14 mouse cellular contexts compared by ENCODE assay signal in genomic region chr4:127400165-127401145, GRCm38 (mm10). TPM values are rescaled to one million over a fixed set of nuclear protein-coding genes. Genes with fewer than 3 reads are reported as not detected.
A peak's percentile ranks its signal among the peaks of the same experiment; 100 is the strongest.
DNase-seq lines count a peak whose midpoint lies in the region; ATAC-seq and TF ChIP-seq lines count a peak whose summit lies in the region.
"Had no signal": no experiment of that assay in that cellular context is flagged by ENCODE, and none has a peak within 500 bp of the region (broad histone marks: within the 10 kb centered on the region; RNA-seq: fewer than 3 reads in every experiment).

No protein-coding gene starts in this region.

- no peaks in the 10 kb centered on the region for H3K9me3 ChIP-seq in midbrain, postnatal 0 days (ENCODE audit: low read length)
- H3K9me3 ChIP-seq in midbrain, embryonic 11.5 days (ENCODE audit: control insufficient read depth, low read length), result no peaks in the 10 kb centered on the region
- no peaks in the 10 kb centered on the region for H3K9me3 ChIP-seq in liver, postnatal 0 days (ENCODE audit: low read length)
- H3K9me3 ChIP-seq: embryonic facial prominence, embryonic 12.5 days; limb, embryonic 15.5 days had no signal

- no peak for TF ChIP-seq EP300 in liver, postnatal 0 days (IDR thresholded peaks at IDR 0.05; ENCODE audit: low read depth)

- peak; percentile 18 for DNase-seq in gastrocnemius, postnatal 10 days
- DNase-seq in gastrocnemius, adult 8-10 months (ENCODE audit: low spot score in 2 of 2), result no peak
- DNase-seq in midbrain, postnatal 0 days (ENCODE audit: low spot score), result peak; percentile 81
- no peak for DNase-seq in midbrain, embryonic 11.5 days (ENCODE audit: low spot score, missing footprints)
- DNase-seq in cerebellum, adult 9-11 months, result peak; percentile 89
- peak; percentile 8 to 9 for DNase-seq in thymus, postnatal 10 days (ENCODE audit: low spot score in 2 of 2)
- no peak for DNase-seq in lung, postnatal 14 days
- no peak for DNase-seq in liver, postnatal 0 days
- DNase-seq: kidney, postnatal 14 days; lung, postnatal 36 days had no signal

- H3K9ac ChIP-seq in midbrain, postnatal 0 days (replicated peaks; ENCODE audit: low read length, poor library complexity, severe bottlenecking), result no peak overlapping the region
- no peak overlapping the region for H3K9ac ChIP-seq in midbrain, embryonic 11.5 days (ENCODE audit: low read length)
- no peak overlapping the region for H3K9ac ChIP-seq in liver, postnatal 0 days (replicated peaks)
- H3K9ac ChIP-seq: embryonic facial prominence, embryonic 12.5 days; limb, embryonic 15.5 days had no signal

- H3K27ac ChIP-seq in midbrain, postnatal 0 days (ENCODE audit: low read depth, low read length), result no peak overlapping the region
- H3K27ac ChIP-seq in midbrain, embryonic 11.5 days (ENCODE audit: low read depth, low read length), result no peak overlapping the region
- no peak overlapping the region for H3K27ac ChIP-seq in liver, postnatal 0 days (ENCODE audit: low read depth)
- H3K27ac ChIP-seq: embryonic facial prominence, embryonic 12.5 days; limb, embryonic 15.5 days had no signal

- H3K27me3 ChIP-seq in midbrain, postnatal 0 days (ENCODE audit: insufficient read depth, low read length), result no peaks in the 10 kb centered on the region
- no peaks in the 10 kb centered on the region for H3K27me3 ChIP-seq in midbrain, embryonic 11.5 days (ENCODE audit: control insufficient read depth, insufficient read depth, low read length)
- no peaks in the 10 kb centered on the region for H3K27me3 ChIP-seq in liver, postnatal 0 days (ENCODE audit: insufficient read depth, low read length)
- H3K27me3 ChIP-seq: embryonic facial prominence, embryonic 12.5 days; limb, embryonic 15.5 days had no signal

- no peak overlapping the region for H3K4me2 ChIP-seq in midbrain, postnatal 0 days (ENCODE audit: low read depth, low read length, poor library complexity, severe bottlenecking)
- no peak overlapping the region for H3K4me2 ChIP-seq in midbrain, embryonic 11.5 days
- H3K4me2 ChIP-seq in liver, postnatal 0 days (ENCODE audit: low read depth, low read length), result no peak overlapping the region
- H3K4me2 ChIP-seq: embryonic facial prominence, embryonic 12.5 days; limb, embryonic 15.5 days had no signal

- H3K4me3 ChIP-seq in midbrain, postnatal 0 days (ENCODE audit: low read depth, low read length), result no peak overlapping the region
- H3K4me3 ChIP-seq in midbrain, embryonic 11.5 days (ENCODE audit: low read depth, low read length), result no peak overlapping the region
- H3K4me3 ChIP-seq in liver, postnatal 0 days (ENCODE audit: low read depth, low read length), result no peak overlapping the region
- H3K4me3 ChIP-seq: embryonic facial prominence, embryonic 12.5 days; limb, embryonic 15.5 days had no signal

- ATAC-seq in midbrain, postnatal 0 days (ENCODE audit: low FRiP score), result peak; percentile 27; the same call in 1 of the 2 replicates
- no peak for ATAC-seq in midbrain, embryonic 11.5 days (ENCODE audit: low FRiP score)
- no peak for ATAC-seq in liver, postnatal 0 days

- no peaks in the 10 kb centered on the region for H3K36me3 ChIP-seq in midbrain, postnatal 0 days (ENCODE audit: insufficient read depth, low read length)
- no peaks in the 10 kb centered on the region for H3K36me3 ChIP-seq in midbrain, embryonic 11.5 days (ENCODE audit: control insufficient read depth, insufficient read depth, low read length)
- H3K36me3 ChIP-seq in liver, postnatal 0 days (replicated peaks; ENCODE audit: insufficient read depth, low read length), result no peaks in the 10 kb centered on the region
- H3K36me3 ChIP-seq: embryonic facial prominence, embryonic 12.5 days; limb, embryonic 15.5 days had no signal

- 0 out of 2 replicates have a peak, but pooled peaks cover 6% of the 10 kb centered on the region for H3K4me1 ChIP-seq in midbrain, postnatal 0 days (ENCODE audit: insufficient read depth, low read length)
- H3K4me1 ChIP-seq in midbrain, embryonic 11.5 days (ENCODE audit: control insufficient read depth, insufficient read depth, low read length), result no peaks in the 10 kb centered on the region
- no peaks in the 10 kb centered on the region for H3K4me1 ChIP-seq in liver, postnatal 0 days (ENCODE audit: insufficient read depth)
- H3K4me1 ChIP-seq: embryonic facial prominence, embryonic 12.5 days; limb, embryonic 15.5 days had no signal

- WGBS in midbrain, postnatal 0 days, result 69% methylated on average over 11 of the region's 11 CpGs
- 76% methylated on average over 11 of the region's 11 CpGs for WGBS in midbrain, embryonic 11.5 days
- WGBS in liver, postnatal 0 days (ENCODE audit: insufficient replicate concordance), result 35% methylated on average over 11 of the region's 11 CpGs

- TF ChIP-seq CTCF in midbrain, postnatal 0 days (IDR thresholded peaks at IDR 0.05), result no peak
- no peak for TF ChIP-seq CTCF in liver, postnatal 0 days (IDR thresholded peaks at IDR 0.05; ENCODE audit: low read depth)

RNA-seq across cellular contexts. Expression of gene Gjb5, which starts 42.5 kb away (rescaled TPM):
- under 1 TPM; 0.26 to 0.38 TPM for total RNA-seq in gastrocnemius, postnatal 10 days (2021)
- total RNA-seq in gastrocnemius, adult 8-10 months (2022), result not detected
- total RNA-seq in midbrain, postnatal 0 days (2014; rRNA removed), result 0.33 and 0.49 TPM in 2 replicates
- polyA plus RNA-seq in midbrain, postnatal 0 days (2015; fragmentation: Nextera tagmentation; extraction: Ambion mirVana), result 0.18 and 0.35 TPM in 2 replicates
- 0.42 and 0.46 TPM in 2 replicates for polyA plus RNA-seq in midbrain, embryonic 11.5 days (2014; fragmentation: Nextera tagmentation; extraction: Ambion mirVana)
- polyA plus RNA-seq in liver, postnatal 0 days (2015; fragmentation: Nextera tagmentation; extraction: Ambion mirVana), result 0.06 and 0.14 TPM in 2 replicates
- polyA plus RNA-seq: spleen, adult 2 months had no signal

RNA-seq across cellular contexts. Expression of gene Gjb4, which starts 46.6 kb away (rescaled TPM):
- not detected for total RNA-seq in gastrocnemius, postnatal 10 days (2021)
- total RNA-seq in gastrocnemius, adult 8-10 months (2022), result not detected
- total RNA-seq in midbrain, postnatal 0 days (2014; rRNA removed), result not detected in 2 replicates
- not detected in 2 replicates for polyA plus RNA-seq in midbrain, postnatal 0 days (2015; fragmentation: Nextera tagmentation; extraction: Ambion mirVana)
- 0.10 TPM in 1 of 2 replicates, not detected in the other for polyA plus RNA-seq in midbrain, embryonic 11.5 days (2014; fragmentation: Nextera tagmentation; extraction: Ambion mirVana)
- not detected in 2 replicates for polyA plus RNA-seq in liver, postnatal 0 days (2015; fragmentation: Nextera tagmentation; extraction: Ambion mirVana)
- total RNA-seq: heart, postnatal 36 days had no signal
- polyA plus RNA-seq: embryonic facial prominence, embryonic 12.5 days; spleen, adult 2 months had no signal

Comparison
In these comparisons a context has a peak if more than half of its experiments do, and no peak if none do; other contexts are left out.
1. DNase-seq: peak in gastrocnemius, postnatal 10 days (single experiment), midbrain, postnatal 0 days (single experiment), cerebellum, adult 9-11 months (single experiment) and thymus, postnatal 10 days (2 of 2); none in gastrocnemius, adult 8-10 months (0 of 2), midbrain, embryonic 11.5 days (single experiment), lung, postnatal 14 days (single experiment) and liver, postnatal 0 days (single experiment).